Mouse (Mus musculus) megakaryocyte, embryonic 14.5 days (primary cell): Measurements from ENCODE around the gene Snx32. TPM values are rescaled to one million over a fixed set of nuclear protein-coding genes. Genes with fewer than 3 reads are reported as not detected.
A peak's percentile ranks its signal among the peaks of the same experiment; 100 is the strongest.

Source experiments
- H3K27me3 ChIP-seq: replicated peaks from 2 replicates; pipeline ENCODE3; 2012; ENCODE audit warnings: inconsistent platforms
- H3K36me3 ChIP-seq: replicated peaks from 2 replicates; pipeline ENCODE3; 2012; ENCODE audit warnings: low read length, inconsistent platforms, mixed read lengths
- H3K4me1 ChIP-seq: 2 replicates; pipeline ENCODE4 v1.6.1; 2012; ENCODE audit warnings: inconsistent platforms
- H3K4me3 ChIP-seq: replicated peaks from 2 replicates; pipeline ENCODE3; 2012; ENCODE audit warnings: moderate library complexity, mild to moderate bottlenecking, inconsistent platforms
- H3K9me3 ChIP-seq: 2 replicates; pipeline ENCODE4 v1.6.1; 2012; ENCODE audit warnings: inconsistent platforms
- FLI1 ChIP-seq: IDR thresholded peaks from 2 replicates; pipeline ENCODE4 v1.6.1; 2012; ENCODE audit warnings: low read length, inconsistent platforms, mixed read lengths
- GATA1 ChIP-seq: IDR thresholded peaks from 3 replicates; pipeline ENCODE4 v1.6.1; 2012; ENCODE audit warnings: mixed read lengths, low read length, inconsistent platforms, borderline replicate concordance
- polyA plus RNA-seq: library from polyadenylated mRNA; stranded (reverse); fragments of >175 nt; gene quantifications from 2 replicates; pipeline ENCODE4 v1.2.3, GENCODE M21; 2012; ENCODE audit warnings: low replicate concordance; ENCODE audit not compliant: insufficient read depth

Snx32 gene
- polyA plus RNA-seq, 1 experiment = 3.6 TPM

- Histone ChIP-seq H3K36me3 (peaks cover 42% of the 10 kb centered on the region), H3K4me3 (no peak overlapping the region)
These were observed 51.3 kb downstream of the Snx32 start for GRCm38 (mm10) chr19:5459019-5459418.

GRCm38 (mm10) chr19:5457746-5458442 is 52.4 kb downstream of the Snx32 start, which contains the start of gene Ccdc85b:
TSS of gene Ccdc85b (minus strand) at chr19:5457894.
- Histone ChIP-seq H3K9me3 (no peaks in the 10 kb centered on the region), H3K4me1 (peaks cover 57% of the 10 kb centered on the region), H3K36me3 (peaks cover 35% of the 10 kb centered on the region), H3K4me3 (peak within 1 kb of the TSS; percentile 97), H3K27me3 (no peaks in the 10 kb centered on the region)
- TF ChIP-seq GATA1 = no peak

More at GRCm38 (mm10) chr19:5459019-5459418, 51.3 kb downstream of the Snx32 start:
- no peaks in the 10 kb centered on the region for H3K27me3 ChIP-seq
- H3K4me1 ChIP-seq = peaks cover 65% of the 10 kb centered on the region
- no peaks in the 10 kb centered on the region for H3K9me3 ChIP-seq
- no peak for TF ChIP-seq FLI1
- no peak for TF ChIP-seq GATA1

- Histone ChIP-seq H3K4me3 (peak overlapping the region; percentile 97), H3K36me3 (peaks cover 28% of the 10 kb centered on the region), H3K9me3 (no peaks in the 10 kb centered on the region), H3K27me3 (no peaks in the 10 kb centered on the region), H3K4me1 (peaks cover 57% of the 10 kb centered on the region)
- no peak for TF ChIP-seq GATA1
- no peak for TF ChIP-seq FLI1
These were observed 53.2 kb downstream of the Snx32 start for GRCm38 (mm10) chr19:5456922-5457745.

- Histone ChIP-seq H3K36me3 (peaks cover 20% of the 10 kb centered on the region), H3K9me3 (no peaks in the 10 kb centered on the region), H3K4me3 (peak overlapping the region; percentile 97), H3K27me3 (peaks cover 4% of the 10 kb centered on the region), H3K4me1 (peaks cover 56% of the 10 kb centered on the region)
- TF ChIP-seq GATA1 (no peak), FLI1 (no peak)
These were observed 54.0 kb downstream of the Snx32 start for GRCm38 (mm10) chr19:5456241-5456921.

GRCm38 (mm10) chr19:5455568-5455967 is 54.8 kb downstream of the Snx32 start:
- Histone ChIP-seq H3K27me3 (peaks cover 9% of the 10 kb centered on the region), H3K4me3 (peak overlapping the region; percentile 72), H3K36me3 (peaks cover 20% of the 10 kb centered on the region), H3K9me3 (no peaks in the 10 kb centered on the region), H3K4me1 (peaks cover 50% of the 10 kb centered on the region)
- no peak for TF ChIP-seq GATA1
- no peak for TF ChIP-seq FLI1

GRCm38 (mm10) chr19:5455037-5455436 is 55.3 kb downstream of the Snx32 start:
- H3K9me3 ChIP-seq = no peaks in the 10 kb centered on the region
- H3K36me3 ChIP-seq = peaks cover 20% of the 10 kb centered on the region
- TF ChIP-seq GATA1 (no peak), FLI1 (no peak)
- no peak overlapping the region for H3K4me3 ChIP-seq
- peaks cover 14% of the 10 kb centered on the region for H3K27me3 ChIP-seq
- peaks cover 53% of the 10 kb centered on the region for H3K4me1 ChIP-seq

GRCm38 (mm10) chr19:5451766-5452165 is 58.6 kb downstream of the Snx32 start:
- H3K9me3 ChIP-seq = no peaks in the 10 kb centered on the region
- H3K36me3 ChIP-seq = peaks cover 20% of the 10 kb centered on the region
- peaks cover 64% of the 10 kb centered on the region for H3K4me1 ChIP-seq
- TF ChIP-seq FLI1 = no peak
- TF ChIP-seq GATA1 = no peak
- H3K4me3 ChIP-seq = no peak overlapping the region
- peaks cover 44% of the 10 kb centered on the region for H3K27me3 ChIP-seq

GRCm38 (mm10) chr19:5449673-5450072 is 60.7 kb downstream of the Snx32 start:
- no peaks in the 10 kb centered on the region for H3K9me3 ChIP-seq
- H3K36me3 ChIP-seq = peaks cover 11% of the 10 kb centered on the region
- peaks cover 64% of the 10 kb centered on the region for H3K27me3 ChIP-seq
- H3K4me1 ChIP-seq = peaks cover 50% of the 10 kb centered on the region
- TF ChIP-seq FLI1 (no peak), GATA1 (no peak)
- H3K4me3 ChIP-seq = no peak overlapping the region

- TF ChIP-seq FLI1 (no peak), GATA1 (no peak)
- H3K4me3 ChIP-seq = peak overlapping the region; percentile 93
- H3K27me3 ChIP-seq = peaks cover 72% of the 10 kb centered on the region
- no peaks in the 10 kb centered on the region for H3K36me3 ChIP-seq
- no peaks in the 10 kb centered on the region for H3K9me3 ChIP-seq
- H3K4me1 ChIP-seq = peaks cover 51% of the 10 kb centered on the region
These were observed 61.8 kb downstream of the Snx32 start for GRCm38 (mm10) chr19:5448354-5449150.
